Mouse (Mus musculus): ENCODE measurements around the gene Ncan. TPM values are rescaled to one million over a fixed set of nuclear protein-coding genes. Genes with fewer than 3 reads are reported as not detected.

Ncan gene
- 169 and 189 TPM in 2 replicates for polyA plus RNA-seq (2015; fragmentation: Nextera tagmentation; extraction: Ambion mirVana)

GRCm38 (mm10) chr8:70120667-70121066 is at the start of gene Ncan:
TSS of gene Ncan (minus strand) at chr8:70120873.
- peaks cover 4% of the 10 kb centered on the region; the same call in 1 of the 2 replicates for H3K36me3 ChIP-seq (ENCODE audit: control insufficient read depth, insufficient read depth, low read length)
- 1% methylated on average over 19 of the region's 19 CpGs for WGBS

GRCm38 (mm10) chr8:70170116-70170515 is 49.4 kb upstream of the Ncan start:
- H3K27me3 ChIP-seq (ENCODE audit: control insufficient read depth, insufficient read depth, low read depth, low read length): 0 out of 2 replicates have a peak, but pooled peaks cover 3% of the 10 kb centered on the region
- no peak overlapping the region for H3K27ac ChIP-seq (ENCODE audit: low read length)
- 85% methylated on average over 3 of the region's 3 CpGs for WGBS
- H3K4me1 ChIP-seq (ENCODE audit: control insufficient read depth, insufficient read depth, low read length): peaks cover 20% of the 10 kb centered on the region
- no peaks in the 10 kb centered on the region for H3K9me3 ChIP-seq (replicated peaks; ENCODE audit: control insufficient read depth, low read length, poor library complexity, severe bottlenecking)
- H3K4me3 ChIP-seq (ENCODE audit: low read depth, low read length): no peak overlapping the region
- ATAC-seq: no peak
- H3K9ac ChIP-seq (ENCODE audit: low read depth, low read length): no peak overlapping the region
- H3K36me3 ChIP-seq (ENCODE audit: control insufficient read depth, insufficient read depth, low read length): no peaks in the 10 kb centered on the region
- no peak overlapping the region for H3K4me2 ChIP-seq (ENCODE audit: low read length)

More at GRCm38 (mm10) chr8:70120667-70121066, at the start of gene Ncan:
- ATAC-seq: peak; percentile 74
- H3K9ac ChIP-seq (ENCODE audit: low read depth, low read length): peak within 1 kb of the TSS; percentile 87
- no peaks in the 10 kb centered on the region for H3K9me3 ChIP-seq (replicated peaks; ENCODE audit: control insufficient read depth, low read length, poor library complexity, severe bottlenecking)
- peak within 1 kb of the TSS; percentile 96 for H3K27ac ChIP-seq (ENCODE audit: low read length)
- H3K4me3 ChIP-seq (ENCODE audit: low read depth, low read length): peak within 1 kb of the TSS; percentile 76
- H3K4me1 ChIP-seq (ENCODE audit: control insufficient read depth, insufficient read depth, low read length): peaks cover 23% of the 10 kb centered on the region
- H3K27me3 ChIP-seq (ENCODE audit: control insufficient read depth, insufficient read depth, low read depth, low read length): no peaks in the 10 kb centered on the region
- H3K4me2 ChIP-seq (ENCODE audit: low read length): peak within 1 kb of the TSS; percentile 71

GRCm38 (mm10) chr8:70166504-70167110 is 45.9 kb upstream of the Ncan start:
- H3K4me1 ChIP-seq (ENCODE audit: control insufficient read depth, insufficient read depth, low read length): peaks cover 8% of the 10 kb centered on the region
- no peaks in the 10 kb centered on the region for H3K36me3 ChIP-seq (ENCODE audit: control insufficient read depth, insufficient read depth, low read length)
- ATAC-seq: peak; percentile 71
- H3K9ac ChIP-seq (ENCODE audit: low read depth, low read length): peak overlapping the region; percentile 52
- peak overlapping the region; percentile 30 for H3K4me3 ChIP-seq (ENCODE audit: low read depth, low read length)
- H3K27me3 ChIP-seq (ENCODE audit: control insufficient read depth, insufficient read depth, low read depth, low read length): 0 out of 2 replicates have a peak, but pooled peaks cover 3% of the 10 kb centered on the region
- H3K9me3 ChIP-seq (replicated peaks; ENCODE audit: control insufficient read depth, low read length, poor library complexity, severe bottlenecking): no peaks in the 10 kb centered on the region
- peak overlapping the region; percentile 59 for H3K4me2 ChIP-seq (ENCODE audit: low read length)
- 2% methylated on average over 21 of the region's 21 CpGs for WGBS
- H3K27ac ChIP-seq (ENCODE audit: low read length): no peak overlapping the region

GRCm38 (mm10) chr8:70163316-70163715 is 42.6 kb upstream of the Ncan start:
- H3K36me3 ChIP-seq (ENCODE audit: control insufficient read depth, insufficient read depth, low read length): no peaks in the 10 kb centered on the region
- 80% methylated on average over 3 of the region's 3 CpGs for WGBS
- H3K4me2 ChIP-seq (ENCODE audit: low read length): no peak overlapping the region
- no peak overlapping the region for H3K9ac ChIP-seq (ENCODE audit: low read depth, low read length)
- no peak for ATAC-seq
- no peak overlapping the region for H3K27ac ChIP-seq (ENCODE audit: low read length)
- peaks cover 6% of the 10 kb centered on the region; the same call in 1 of the 2 replicates for H3K4me1 ChIP-seq (ENCODE audit: control insufficient read depth, insufficient read depth, low read length)
- no peak overlapping the region for H3K4me3 ChIP-seq (ENCODE audit: low read depth, low read length)
- 0 out of 2 replicates have a peak, but pooled peaks cover 3% of the 10 kb centered on the region for H3K27me3 ChIP-seq (ENCODE audit: control insufficient read depth, insufficient read depth, low read depth, low read length)
- H3K9me3 ChIP-seq (replicated peaks; ENCODE audit: control insufficient read depth, low read length, poor library complexity, severe bottlenecking): no peaks in the 10 kb centered on the region

GRCm38 (mm10) chr8:70160015-70160414 is 39.3 kb upstream of the Ncan start:
- 71% methylated on average over 13 of the region's 13 CpGs for WGBS
- no peaks in the 10 kb centered on the region for H3K36me3 ChIP-seq (ENCODE audit: control insufficient read depth, insufficient read depth, low read length)
- no peak overlapping the region for H3K27ac ChIP-seq (ENCODE audit: low read length)
- no peaks in the 10 kb centered on the region for H3K27me3 ChIP-seq (ENCODE audit: control insufficient read depth, insufficient read depth, low read depth, low read length)
- no peak for ATAC-seq
- H3K4me2 ChIP-seq (ENCODE audit: low read length): no peak overlapping the region
- H3K9ac ChIP-seq (ENCODE audit: low read depth, low read length): no peak overlapping the region
- H3K4me3 ChIP-seq (ENCODE audit: low read depth, low read length): no peak overlapping the region
- H3K4me1 ChIP-seq (ENCODE audit: control insufficient read depth, insufficient read depth, low read length): no peaks in the 10 kb centered on the region
- H3K9me3 ChIP-seq (replicated peaks; ENCODE audit: control insufficient read depth, low read length, poor library complexity, severe bottlenecking): no peaks in the 10 kb centered on the region

- Histone ChIP-seq H3K4me1 (ENCODE audit: control insufficient read depth, insufficient read depth, low read length) (no peaks in the 10 kb centered on the region), H3K27me3 (ENCODE audit: control insufficient read depth, insufficient read depth, low read depth, low read length) (no peaks in the 10 kb centered on the region), H3K9ac (ENCODE audit: low read depth, low read length) (no peak overlapping the region), H3K9me3 (replicated peaks; ENCODE audit: control insufficient read depth, low read length, poor library complexity, severe bottlenecking) (no peaks in the 10 kb centered on the region), H3K27ac (ENCODE audit: low read length) (no peak overlapping the region), H3K4me2 (ENCODE audit: low read length) (no peak overlapping the region; the same call in 1 of the 2 replicates), H3K4me3 (ENCODE audit: low read depth, low read length) (no peak overlapping the region), H3K36me3 (ENCODE audit: control insufficient read depth, insufficient read depth, low read length) (no peaks in the 10 kb centered on the region)
- ATAC-seq: no peak
- WGBS: 90% methylated on average over 4 of the region's 4 CpGs
These were observed 38.5 kb upstream of the Ncan start for GRCm38 (mm10) chr8:70159211-70159610.

- ATAC-seq: peak; percentile 95
- Histone ChIP-seq H3K36me3 (ENCODE audit: control insufficient read depth, insufficient read depth, low read length) (no peaks in the 10 kb centered on the region), H3K9me3 (replicated peaks; ENCODE audit: control insufficient read depth, low read length, poor library complexity, severe bottlenecking) (no peaks in the 10 kb centered on the region), H3K4me3 (ENCODE audit: low read depth, low read length) (peak overlapping the region; percentile 47), H3K4me1 (ENCODE audit: control insufficient read depth, insufficient read depth, low read length) (no peaks in the 10 kb centered on the region), H3K27ac (ENCODE audit: low read length) (no peak overlapping the region), H3K9ac (ENCODE audit: low read depth, low read length) (peak overlapping the region; percentile 70), H3K4me2 (ENCODE audit: low read length) (peak overlapping the region; percentile 76), H3K27me3 (ENCODE audit: control insufficient read depth, insufficient read depth, low read depth, low read length) (no peaks in the 10 kb centered on the region)
- WGBS: 8% methylated on average over 40 of the region's 40 CpGs
These were observed 37.6 kb upstream of the Ncan start for GRCm38 (mm10) chr8:70158069-70158853.

DNA sequence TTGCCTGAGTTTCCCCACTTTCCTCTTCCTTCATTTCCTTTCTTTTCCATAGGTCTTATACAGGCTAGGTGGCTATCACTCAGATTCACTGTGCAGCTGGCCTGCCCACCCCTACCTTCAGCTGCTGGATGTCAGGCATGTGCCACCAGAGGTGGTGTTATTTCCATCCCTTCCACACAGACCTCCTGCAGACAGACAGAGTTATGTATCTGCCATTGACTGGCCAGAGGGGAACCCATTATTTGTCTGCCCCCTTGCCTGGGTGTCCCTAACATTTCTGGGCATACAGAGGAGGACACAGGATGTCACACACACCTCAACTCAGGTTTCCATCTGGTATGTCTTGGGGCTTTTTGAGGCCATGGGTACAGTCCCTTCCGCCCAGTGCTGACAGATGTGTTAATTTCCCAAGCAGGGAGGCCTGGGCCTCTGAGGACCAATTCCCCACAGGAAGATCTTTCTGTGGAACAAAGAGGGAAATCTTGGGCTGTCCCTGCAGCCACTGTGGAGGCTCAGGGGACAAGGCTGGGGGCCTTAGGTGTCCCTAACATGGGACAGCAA is 36.6 kb upstream of the Ncan start:
- 100% methylated on average over 1 of the region's 1 CpGs for WGBS
- peaks cover 4% of the 10 kb centered on the region for H3K4me1 ChIP-seq (ENCODE audit: control insufficient read depth, insufficient read depth, low read length)

More for the DNA sequence above, 36.6 kb upstream of the Ncan start:
- Histone ChIP-seq H3K9ac (ENCODE audit: low read depth, low read length) (no peak overlapping the region), H3K27ac (ENCODE audit: low read length) (no peak overlapping the region), H3K4me2 (ENCODE audit: low read length) (no peak overlapping the region), H3K4me3 (ENCODE audit: low read depth, low read length) (no peak overlapping the region), H3K36me3 (ENCODE audit: control insufficient read depth, insufficient read depth, low read length) (no peaks in the 10 kb centered on the region), H3K9me3 (replicated peaks; ENCODE audit: control insufficient read depth, low read length, poor library complexity, severe bottlenecking) (no peaks in the 10 kb centered on the region), H3K27me3 (ENCODE audit: control insufficient read depth, insufficient read depth, low read depth, low read length) (no peaks in the 10 kb centered on the region)
- no peak for ATAC-seq

Data from midbrain, embryonic 16.5 days (tissue).